Mouse (Mus musculus): ENCODE data around the gene Carhsp1.
A peak's percentile ranks its signal among the peaks of the same experiment; 100 is the strongest.

Gene Carhsp1

GRCm38 (mm10) chr16:8671551-8672349, at the start of gene Carhsp1:
Gene Carhsp1 (minus strand): TSS chr16:8672155.
- DNase-seq = peak; percentile 100

- no peak for DNase-seq
Observed at GRCm38 (mm10) chr16:8720447-8720846, 48.5 kb upstream of the Carhsp1 start.

DNA sequence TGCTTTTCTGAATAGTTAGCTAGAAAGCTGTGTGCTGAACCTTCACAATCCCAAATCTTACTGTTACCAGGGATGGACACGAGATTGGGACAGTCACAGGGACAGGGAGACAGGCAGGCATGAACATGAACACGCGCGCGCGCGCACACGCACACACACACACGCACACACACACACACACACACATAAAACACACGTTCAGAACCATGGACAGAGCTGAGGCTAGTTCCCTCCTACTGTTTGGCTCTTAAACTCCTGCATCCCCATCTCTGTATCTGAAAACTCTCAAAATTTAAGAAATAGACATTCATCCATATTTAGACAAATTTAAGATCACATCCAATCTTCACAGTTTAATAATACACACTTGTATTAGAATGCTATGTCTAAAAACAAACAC, 45.8 kb upstream of the Carhsp1 start:
- no peak for DNase-seq

DNA sequence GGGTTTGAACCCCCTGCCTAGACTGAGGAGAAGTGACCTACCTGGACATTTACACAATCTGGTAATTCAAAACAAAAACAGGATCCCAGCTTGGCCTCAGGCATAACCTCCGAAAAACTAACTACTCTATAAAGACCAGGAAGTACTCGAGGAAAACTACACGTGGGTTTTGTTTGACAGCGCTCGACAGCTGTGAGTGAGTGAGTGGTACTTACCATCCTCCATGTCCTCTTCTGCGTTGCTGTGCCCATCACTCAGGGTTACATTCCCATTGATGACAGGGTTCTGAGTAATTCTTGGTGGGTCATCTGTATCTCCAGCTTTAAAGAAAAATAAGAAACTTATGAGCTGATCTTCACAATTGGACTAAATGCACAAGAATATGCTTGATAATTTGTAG, 44.3 kb upstream of the Carhsp1 start:
- no peak for DNase-seq

DNA sequence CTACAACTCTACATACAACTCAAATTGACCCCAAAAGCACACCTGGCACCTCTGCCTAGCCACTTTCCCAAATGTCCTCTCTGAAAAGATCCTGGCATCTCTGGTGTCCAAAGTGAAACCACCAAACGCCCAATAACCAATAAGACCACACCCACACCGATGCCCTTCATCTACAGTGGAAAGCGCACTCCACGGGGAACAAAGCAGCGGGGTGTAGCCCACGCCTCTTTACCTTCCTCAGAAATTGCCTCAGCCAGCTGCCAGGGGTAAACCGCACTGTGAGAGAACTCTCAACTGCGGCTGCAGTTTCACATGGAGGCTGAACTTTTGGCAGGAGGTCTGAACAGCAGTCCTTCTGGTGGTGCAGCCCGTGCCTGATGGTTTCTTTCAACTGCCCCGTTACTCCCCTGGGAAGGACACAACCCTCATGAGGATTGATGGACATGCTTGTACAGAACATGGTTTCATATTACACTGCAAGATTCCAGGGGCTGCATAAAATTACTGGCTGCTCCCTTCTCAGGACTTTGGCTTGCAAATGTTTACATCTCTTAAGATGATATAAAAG, 43.6 kb upstream of the Carhsp1 start:
- DNase-seq = peak; percentile 96

GRCm38 (mm10) chr16:8714851-8715250, 42.9 kb upstream of the Carhsp1 start:
- no peak for DNase-seq

DNA sequence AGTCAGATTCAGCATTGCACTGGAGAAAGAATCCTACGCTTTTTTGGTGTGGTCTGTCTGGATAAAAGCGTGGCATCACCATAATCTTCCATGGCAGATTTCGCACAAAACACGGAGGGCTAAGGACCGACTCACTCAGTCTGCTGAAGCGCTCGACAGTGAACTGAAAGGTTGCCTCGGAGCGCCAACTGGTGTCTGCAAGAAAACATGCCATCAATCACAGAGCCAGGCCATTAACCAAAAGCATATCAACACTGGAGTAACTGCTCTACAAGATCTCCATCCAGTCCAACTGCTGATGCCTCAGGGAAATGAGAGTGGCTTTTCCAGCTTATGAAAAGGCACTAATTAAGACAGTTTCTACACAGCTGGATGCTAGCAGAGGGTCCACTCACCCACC, 40.0 kb upstream of the Carhsp1 start:
- DNase-seq = no peak

- DNase-seq = no peak
Observed at GRCm38 (mm10) chr16:8700586-8700985, 28.6 kb upstream of the Carhsp1 start.

DNA sequence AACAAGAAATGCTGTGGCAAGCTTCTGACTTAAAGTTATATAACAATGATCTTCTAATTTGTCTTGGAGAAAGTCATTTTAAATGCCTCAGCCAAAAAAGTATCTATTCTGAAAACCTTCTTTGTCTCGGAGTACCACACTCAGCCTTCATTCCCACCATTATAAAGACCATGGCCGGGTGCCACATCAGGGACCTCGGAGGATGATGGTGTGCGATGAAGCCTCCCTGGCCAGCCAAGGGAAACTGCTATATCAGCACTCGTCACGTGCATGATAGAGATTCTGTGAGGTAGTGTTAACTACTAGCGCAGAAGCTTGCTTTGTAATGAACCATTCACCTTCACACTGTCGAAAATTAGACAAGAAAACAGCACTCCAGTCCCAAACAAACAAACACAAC, 27.6 kb upstream of the Carhsp1 start:
- DNase-seq = no peak

GRCm38 (mm10) chr16:8691206-8691605, 19.3 kb upstream of the Carhsp1 start:
- no peak for DNase-seq

- no peak for DNase-seq
Observed at GRCm38 (mm10) chr16:8689979-8690656, 18.2 kb upstream of the Carhsp1 start.

DNA sequence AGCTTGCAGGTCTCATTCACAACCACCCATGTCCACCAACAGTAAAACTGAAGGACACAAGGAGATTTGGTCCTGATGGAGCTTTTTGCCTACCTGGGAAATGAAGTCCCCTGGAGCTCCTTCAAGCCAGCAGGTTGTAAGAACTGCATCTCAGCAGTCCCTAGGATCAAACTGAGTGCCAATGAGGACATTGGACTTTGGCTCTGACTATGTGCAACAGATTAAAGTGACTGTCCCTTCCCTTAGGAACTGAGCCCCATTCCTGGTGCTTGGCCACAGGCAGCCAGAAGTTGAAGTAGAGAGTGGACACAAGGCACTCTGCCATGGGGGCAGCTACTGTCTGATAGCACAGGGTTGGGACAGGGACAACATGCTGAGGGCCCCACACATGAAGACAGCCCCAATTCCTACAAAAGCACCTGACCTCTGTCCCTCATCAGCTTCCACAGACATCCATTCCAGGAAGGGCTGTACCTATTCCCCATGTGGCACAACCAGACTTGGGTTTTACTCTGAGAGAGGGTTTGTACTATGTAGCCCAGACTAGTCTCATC, 15.7 kb upstream of the Carhsp1 start:
- no peak for DNase-seq

GRCm38 (mm10) chr16:8686871-8687535, 15.0 kb upstream of the Carhsp1 start:
- peak; percentile 93 for DNase-seq

DNA sequence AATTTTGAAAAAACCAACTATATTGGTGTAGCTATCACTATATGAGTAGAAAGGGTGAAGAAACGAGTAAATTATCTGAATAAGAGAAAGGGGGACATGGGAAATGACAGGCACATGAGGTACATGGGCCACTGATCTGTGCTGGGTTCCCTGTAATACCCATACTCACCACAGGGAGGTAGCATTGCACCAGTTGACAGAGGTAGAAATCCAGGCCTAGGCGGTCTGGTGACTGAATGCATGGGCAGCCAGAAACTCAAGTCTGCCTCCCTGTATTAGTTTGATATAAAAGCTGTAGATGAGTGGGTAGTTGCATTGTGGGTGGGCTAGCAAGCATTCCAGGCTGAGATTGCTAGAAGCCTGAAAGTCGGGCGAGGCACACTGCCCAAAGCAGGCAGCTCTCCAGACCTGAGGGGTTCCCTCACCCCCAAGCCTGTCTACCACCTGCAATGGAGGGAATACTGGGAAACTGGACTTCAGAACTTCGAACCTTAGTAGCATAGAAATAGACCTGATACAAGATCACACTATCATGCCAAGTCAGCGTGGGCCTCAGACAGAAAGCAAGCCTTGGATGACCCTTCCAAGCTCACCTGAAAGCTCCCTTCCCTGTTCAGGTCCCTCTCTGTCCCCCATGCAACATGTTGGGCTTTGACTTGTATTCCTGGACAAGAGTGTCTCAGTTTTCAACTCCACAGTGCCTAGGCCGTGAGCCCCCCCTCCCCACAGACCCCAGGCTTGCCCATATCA, 14.3 kb upstream of the Carhsp1 start:
- peak; percentile 95 for DNase-seq

DNA sequence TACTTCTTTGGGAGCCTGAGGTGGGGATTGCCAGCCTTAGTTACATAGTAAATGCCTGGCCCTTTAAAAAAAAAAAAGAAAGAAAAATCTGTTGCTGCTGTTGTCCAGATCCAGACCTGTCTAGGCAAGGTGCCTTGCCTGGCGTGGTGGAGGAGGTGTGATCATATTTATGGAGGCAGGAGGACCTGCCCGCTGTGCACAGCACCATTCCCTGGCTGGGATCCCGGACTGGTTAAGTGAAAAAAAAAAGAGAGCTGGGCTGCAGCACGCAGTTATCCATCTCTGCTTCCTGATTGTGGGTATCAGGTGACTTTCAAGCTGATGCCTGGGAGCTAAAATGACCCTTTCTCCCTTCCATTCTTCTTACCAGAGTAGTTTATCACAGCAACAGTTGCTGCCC, 13.1 kb upstream of the Carhsp1 start:
- DNase-seq = peak; percentile 84

DNA sequence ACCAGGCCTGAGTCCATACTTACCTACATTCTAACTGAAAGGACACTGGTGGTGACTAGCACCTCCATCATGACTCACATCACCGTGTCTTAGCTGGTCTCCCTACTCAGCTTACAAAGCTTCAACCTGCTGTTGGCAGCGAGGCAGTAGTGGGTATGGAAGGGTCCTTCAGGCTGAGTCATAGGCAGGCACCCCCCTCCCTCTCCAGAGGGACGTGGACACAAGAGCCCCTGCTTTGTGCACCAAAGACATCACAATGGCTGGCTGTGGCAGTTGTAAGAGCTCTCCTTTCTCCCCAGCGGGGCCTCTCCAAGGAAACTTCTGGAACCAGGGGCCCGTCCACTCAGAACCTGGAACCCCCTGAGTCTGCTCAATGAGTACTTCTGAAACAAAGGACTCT, 8.5 kb upstream of the Carhsp1 start, which contains the start of gene Gm5767:
TSS of gene Gm5767 (plus strand) at position 301 of the 400 bp plus-strand sequence.
- no peak for DNase-seq

DNA sequence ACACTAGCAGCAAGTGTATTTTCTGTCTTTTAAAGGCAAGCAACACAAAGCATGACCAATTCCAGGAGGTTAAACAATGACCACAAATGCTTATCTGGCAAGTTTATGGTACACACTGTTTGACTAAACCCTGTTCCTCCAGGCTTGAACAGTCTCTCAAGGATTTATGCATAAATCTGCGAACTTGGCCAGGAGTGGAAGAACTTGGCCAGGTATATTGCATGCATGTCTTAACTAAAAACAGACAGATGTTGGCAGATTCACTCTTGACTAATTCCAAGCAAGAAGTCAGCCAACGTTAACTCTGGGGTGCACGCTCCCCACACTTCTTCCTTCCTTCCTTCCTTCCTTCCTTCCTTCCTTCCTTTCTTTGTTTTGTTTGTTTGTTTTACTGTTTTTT, 7.8 kb upstream of the Carhsp1 start:
- no peak for DNase-seq

GRCm38 (mm10) chr16:8678676-8679075, 6.7 kb upstream of the Carhsp1 start:
- DNase-seq = no peak

- DNase-seq = no peak
Observed at GRCm38 (mm10) chr16:8678035-8678434, 6.1 kb upstream of the Carhsp1 start.

- DNase-seq = no peak
Observed at GRCm38 (mm10) chr16:8676800-8677199, 4.8 kb upstream of the Carhsp1 start.

DNA sequence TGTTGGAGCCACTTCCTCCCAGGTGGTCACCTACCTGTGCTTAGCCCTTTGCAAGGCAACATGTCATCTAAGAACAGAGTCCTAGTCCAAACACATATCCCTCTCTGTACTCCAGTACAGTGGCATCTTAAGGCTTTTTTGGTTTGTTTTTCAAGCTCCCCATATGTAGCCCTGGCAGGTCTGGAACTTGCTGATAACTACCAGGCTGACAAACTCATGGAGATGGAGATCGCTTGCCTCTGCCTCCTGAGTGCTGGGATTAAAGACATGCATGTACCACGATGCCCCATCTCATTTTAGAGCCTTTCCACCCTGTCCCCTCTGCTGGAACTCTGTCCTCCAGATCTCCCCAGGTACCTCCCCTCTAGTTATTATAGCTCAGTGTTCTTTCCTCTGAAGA, 4.3 kb upstream of the Carhsp1 start:
- DNase-seq = no peak

- DNase-seq = no peak
Observed at GRCm38 (mm10) chr16:8675559-8675958, 3.6 kb upstream of the Carhsp1 start.

Data from heart, adult 11 months (tissue).